Mouse (Mus musculus) hindbrain, embryonic 10.5 days (tissue): Measurements from ENCODE around the gene Ctss. TPM values are rescaled to one million over a fixed set of nuclear protein-coding genes. Genes with fewer than 3 reads are reported as not detected.

ENCODE experiments used
- DNase-seq: peaks from one replicate; pipeline ENCODE4 v3.0.0-alpha.2; 2017; ENCODE audit warnings: low spot score
- H3K27ac ChIP-seq: fragments of 300-500 bp; sonication (generic); 2 replicates; pipeline ENCODE4 v1.5.1; 2016; ENCODE audit warnings: mild to moderate bottlenecking, moderate library complexity
- H3K27me3 ChIP-seq: fragments of 300-500 bp; sonication (generic); 2 replicates; pipeline ENCODE4 v1.6.1; 2016; ENCODE audit warnings: mild to moderate bottlenecking; ENCODE audit not compliant: poor library complexity, insufficient read depth, severe bottlenecking
- H3K36me3 ChIP-seq: fragments of 300-500 bp; sonication (generic); 2 replicates; pipeline ENCODE4 v1.6.1; 2016; ENCODE audit warnings: mild to moderate bottlenecking, moderate library complexity
- H3K4me1 ChIP-seq: fragments of 300-500 bp; sonication (generic); replicated peaks from 2 replicates; pipeline ENCODE4 v1.6.1; 2016; ENCODE audit warnings: mild to moderate bottlenecking
- H3K4me3 ChIP-seq: fragments of 300-500 bp; sonication (generic); 2 replicates; pipeline ENCODE4 v1.5.1; 2016; ENCODE audit warnings: mild to moderate bottlenecking, moderate library complexity
- H3K9me3 ChIP-seq: fragments of 300-500 bp; sonication (generic); 2 replicates; pipeline ENCODE4 v1.6.1; 2016; ENCODE audit warnings: mild to moderate bottlenecking, moderate library complexity
- WGBS: fragments of 180-500 bp; shearing (Covaris S2); methylation state at CpG from one replicate; pipeline ENCODE4 v1.1.7; 2016; 5-methylcytosine and 5-hydroxymethylcytosine counted together
- polyA plus RNA-seq: library from polyadenylated mRNA; unstranded; fragments of >200 nt; fragmentation: Nextera tagmentation; extraction: Ambion mirVana; gene quantifications from 2 replicates; pipeline ENCODE4 v1.2.1, GENCODE M21; 2016

The Ctss gene
- polyA plus RNA-seq, 1 experiment from 2014 or later: 7.6 TPM

- peak; percentile 68 for DNase-seq
- H3K36me3 ChIP-seq: no peaks in the 10 kb centered on the region
- H3K4me1 ChIP-seq: no peaks in the 10 kb centered on the region
- WGBS: 35% methylated on average over 10 of the region's 10 CpGs
- no peaks in the 10 kb centered on the region for H3K27me3 ChIP-seq
- H3K27ac ChIP-seq: no peak overlapping the region
- no peak overlapping the region for H3K4me3 ChIP-seq
- H3K9me3 ChIP-seq: no peaks in the 10 kb centered on the region
Measured at GRCm38 (mm10) chr3:95517493-95517898, 9.1 kb upstream of the Ctss start.

GRCm38 (mm10) chr3:95518891-95519290, 7.7 kb upstream of the Ctss start:
- Histone ChIP-seq H3K36me3 (no peaks in the 10 kb centered on the region), H3K9me3 (no peaks in the 10 kb centered on the region), H3K27me3 (no peaks in the 10 kb centered on the region), H3K4me3 (no peak overlapping the region), H3K27ac (no peak overlapping the region), H3K4me1 (no peaks in the 10 kb centered on the region)
- no peak for DNase-seq
- 84% methylated on average over 7 of the region's 7 CpGs for WGBS

- H3K9me3 ChIP-seq: no peaks in the 10 kb centered on the region
- no peaks in the 10 kb centered on the region for H3K27me3 ChIP-seq
- 83% methylated on average over 2 of the region's 2 CpGs for WGBS
- H3K27ac ChIP-seq: no peak overlapping the region
- DNase-seq: no peak
- no peaks in the 10 kb centered on the region for H3K36me3 ChIP-seq
- no peaks in the 10 kb centered on the region for H3K4me1 ChIP-seq
- H3K4me3 ChIP-seq: no peak overlapping the region
Measured at GRCm38 (mm10) chr3:95519315-95519714, 7.3 kb upstream of the Ctss start.

- H3K27me3 ChIP-seq: no peaks in the 10 kb centered on the region
- H3K4me1 ChIP-seq: no peaks in the 10 kb centered on the region
- H3K9me3 ChIP-seq: no peaks in the 10 kb centered on the region
- 0 out of 2 replicates have a peak overlapping the region, but pooled peaks have one; percentile 50 for H3K27ac ChIP-seq
- 84% methylated on average over 3 of the region's 3 CpGs for WGBS
- DNase-seq: no peak
- no peak overlapping the region for H3K4me3 ChIP-seq
- no peaks in the 10 kb centered on the region for H3K36me3 ChIP-seq
Measured at GRCm38 (mm10) chr3:95520100-95520499, 6.5 kb upstream of the Ctss start.

GRCm38 (mm10) chr3:95521168-95521567, 5.4 kb upstream of the Ctss start:
- Histone ChIP-seq H3K27me3 (no peaks in the 10 kb centered on the region), H3K4me3 (no peak overlapping the region), H3K9me3 (no peaks in the 10 kb centered on the region), H3K27ac (no peak overlapping the region), H3K4me1 (no peaks in the 10 kb centered on the region), H3K36me3 (no peaks in the 10 kb centered on the region)
- no peak for DNase-seq
- WGBS: 91% methylated on average over 10 of the region's 10 CpGs

- 76% methylated on average over 3 of the region's 3 CpGs for WGBS
- H3K36me3 ChIP-seq: no peaks in the 10 kb centered on the region
- H3K9me3 ChIP-seq: no peaks in the 10 kb centered on the region
- DNase-seq: no peak
- H3K27ac ChIP-seq: no peak overlapping the region
- H3K4me3 ChIP-seq: no peak overlapping the region
- H3K27me3 ChIP-seq: no peaks in the 10 kb centered on the region
- no peaks in the 10 kb centered on the region for H3K4me1 ChIP-seq
Measured at GRCm38 (mm10) chr3:95523662-95524061, 2.9 kb upstream of the Ctss start.

- 0 out of 2 replicates have a peak overlapping the region, but pooled peaks have one; percentile 18 for H3K27ac ChIP-seq
- 67% methylated on average over 2 of the region's 2 CpGs for WGBS
- no peak for DNase-seq
- no peak overlapping the region for H3K4me3 ChIP-seq
- H3K9me3 ChIP-seq: no peaks in the 10 kb centered on the region
- no peaks in the 10 kb centered on the region for H3K36me3 ChIP-seq
- H3K4me1 ChIP-seq: no peaks in the 10 kb centered on the region
- H3K27me3 ChIP-seq: no peaks in the 10 kb centered on the region
Measured at GRCm38 (mm10) chr3:95524673-95525072, 1.9 kb upstream of the Ctss start.

GRCm38 (mm10) chr3:95526111-95526510, 475 bp upstream of the Ctss start:
- no peak overlapping the region for H3K4me3 ChIP-seq
- no peak for DNase-seq
- no peak overlapping the region for H3K27ac ChIP-seq
- H3K36me3 ChIP-seq: no peaks in the 10 kb centered on the region
- H3K4me1 ChIP-seq: no peaks in the 10 kb centered on the region
- H3K9me3 ChIP-seq: no peaks in the 10 kb centered on the region
- no peaks in the 10 kb centered on the region for H3K27me3 ChIP-seq

GRCm38 (mm10) chr3:95529814-95530213, 3.2 kb downstream of the Ctss start:
- Histone ChIP-seq H3K27ac (no peak overlapping the region), H3K4me3 (no peak overlapping the region), H3K9me3 (no peaks in the 10 kb centered on the region), H3K4me1 (no peaks in the 10 kb centered on the region), H3K36me3 (no peaks in the 10 kb centered on the region), H3K27me3 (no peaks in the 10 kb centered on the region)
- WGBS: 86% methylated on average over 6 of the region's 6 CpGs
- DNase-seq: no peak

GRCm38 (mm10) chr3:95531025-95531424, 4.4 kb downstream of the Ctss start:
- H3K9me3 ChIP-seq: no peaks in the 10 kb centered on the region
- no peak overlapping the region for H3K4me3 ChIP-seq
- H3K36me3 ChIP-seq: no peaks in the 10 kb centered on the region
- WGBS: 89% methylated on average over 1 of the region's 1 CpGs
- H3K27me3 ChIP-seq: no peaks in the 10 kb centered on the region
- H3K27ac ChIP-seq: no peak overlapping the region
- H3K4me1 ChIP-seq: no peaks in the 10 kb centered on the region
- no peak for DNase-seq

GRCm38 (mm10) chr3:95533364-95533763, 6.8 kb downstream of the Ctss start:
- Histone ChIP-seq H3K9me3 (no peaks in the 10 kb centered on the region), H3K27ac (no peak overlapping the region), H3K27me3 (no peaks in the 10 kb centered on the region), H3K36me3 (no peaks in the 10 kb centered on the region), H3K4me3 (no peak overlapping the region), H3K4me1 (no peaks in the 10 kb centered on the region)
- no peak for DNase-seq
- WGBS: 93% methylated on average over 5 of the region's 5 CpGs

GRCm38 (mm10) chr3:95534927-95535326, 8.3 kb downstream of the Ctss start:
- H3K27me3 ChIP-seq: no peaks in the 10 kb centered on the region
- H3K4me3 ChIP-seq: no peak overlapping the region
- no peak for DNase-seq
- no peak overlapping the region for H3K27ac ChIP-seq
- no peaks in the 10 kb centered on the region for H3K9me3 ChIP-seq
- WGBS: 93% methylated on average over 1 of the region's 1 CpGs
- H3K36me3 ChIP-seq: no peaks in the 10 kb centered on the region
- no peaks in the 10 kb centered on the region for H3K4me1 ChIP-seq

GRCm38 (mm10) chr3:95538936-95539335, 12.3 kb downstream of the Ctss start:
- Histone ChIP-seq H3K9me3 (no peaks in the 10 kb centered on the region), H3K27ac (no peak overlapping the region), H3K36me3 (no peaks in the 10 kb centered on the region), H3K4me3 (no peak overlapping the region), H3K27me3 (no peaks in the 10 kb centered on the region), H3K4me1 (no peaks in the 10 kb centered on the region)
- WGBS: 91% methylated on average over 10 of the region's 10 CpGs
- no peak for DNase-seq

- WGBS: 93% methylated on average over 4 of the region's 4 CpGs
- Histone ChIP-seq H3K4me3 (no peak overlapping the region), H3K4me1 (no peaks in the 10 kb centered on the region), H3K27me3 (no peaks in the 10 kb centered on the region), H3K9me3 (no peaks in the 10 kb centered on the region), H3K27ac (no peak overlapping the region), H3K36me3 (no peaks in the 10 kb centered on the region)
- DNase-seq: no peak
Measured at GRCm38 (mm10) chr3:95539837-95540236, 13.3 kb downstream of the Ctss start.
